Mouse (Mus musculus) brain, adult 2 months (tissue): Measurements from ENCODE around the gene Ltbr.
"Not testable (repeated sequence)": the region's sequence is repeated elsewhere in the genome, so short reads cannot be mapped to it uniquely, and the experiment has no call there.

Experiments used
- DNase-seq: peaks from one replicate; pipeline ENCODE4 v3.0.0; 2011; ENCODE audit warnings: low read depth, low spot score

The Ltbr gene

GRCm38 (mm10) chr6:125271455-125272227 lies 42.0 kb downstream of the Ltbr start:
- peak; percentile 99 for DNase-seq

DNA sequence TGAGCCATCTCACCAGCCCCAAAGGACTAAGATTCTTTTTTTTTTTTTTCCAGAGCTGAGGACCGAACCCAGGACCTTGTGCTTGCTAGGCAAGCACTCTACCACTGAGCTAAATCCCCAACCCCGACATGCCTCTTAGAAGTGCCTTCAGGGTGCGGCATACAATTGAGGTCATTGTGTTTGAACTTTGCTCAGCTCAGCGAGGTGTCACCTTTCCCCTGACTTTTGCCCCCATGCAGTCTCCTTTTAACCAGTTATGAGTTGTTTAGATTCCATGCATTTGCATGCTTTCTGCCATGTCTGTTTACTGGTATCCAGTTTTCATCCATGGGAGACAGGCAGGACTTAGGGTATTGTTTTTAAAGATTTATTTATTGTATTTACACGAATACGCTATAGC lies 44.9 kb downstream of the Ltbr start:
- no peak for DNase-seq

DNA sequence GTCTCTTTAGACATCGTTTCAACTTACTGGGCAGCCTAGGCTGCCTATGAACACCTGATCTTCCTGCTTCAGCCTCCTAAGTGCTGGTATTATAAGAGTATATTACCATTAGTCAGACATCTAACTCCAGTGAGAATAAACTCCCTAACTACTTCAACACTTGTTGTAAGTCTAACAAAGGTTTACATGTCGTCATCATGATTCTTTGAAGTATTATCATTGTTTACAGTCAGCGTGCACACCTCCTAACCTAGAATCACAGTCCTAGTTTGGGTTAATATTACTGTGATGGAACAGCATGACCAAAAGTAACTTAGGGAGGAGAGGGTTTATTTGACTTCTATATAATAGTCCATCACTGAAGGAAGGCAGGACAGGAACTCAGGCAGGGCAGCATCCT lies 46.2 kb downstream of the Ltbr start:
- DNase-seq = no peak

DNA sequence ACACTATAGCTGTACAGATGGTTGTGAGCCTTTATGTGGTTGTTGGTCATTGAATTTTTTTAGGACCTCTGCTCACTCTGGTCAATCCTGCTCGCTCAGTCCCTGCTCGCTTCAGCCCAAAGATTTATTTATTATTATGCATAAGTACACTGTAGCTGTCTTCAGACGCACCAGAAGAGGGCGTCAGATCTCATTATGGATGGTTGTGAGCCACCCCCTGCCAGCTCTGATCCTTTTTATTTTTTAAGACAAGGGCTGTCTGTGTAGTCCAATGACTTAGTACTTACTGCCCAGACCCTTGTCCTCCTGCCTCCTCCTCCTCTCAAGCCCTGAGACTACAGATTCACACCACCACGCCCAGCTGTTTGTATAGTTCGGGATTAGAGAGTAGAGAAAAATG lies 47.1 kb downstream of the Ltbr start:
- DNase-seq = not testable (repeated sequence)

- no peak for DNase-seq
Observed at GRCm38 (mm10) chr6:125266091-125266490, 47.6 kb downstream of the Ltbr start.

DNA sequence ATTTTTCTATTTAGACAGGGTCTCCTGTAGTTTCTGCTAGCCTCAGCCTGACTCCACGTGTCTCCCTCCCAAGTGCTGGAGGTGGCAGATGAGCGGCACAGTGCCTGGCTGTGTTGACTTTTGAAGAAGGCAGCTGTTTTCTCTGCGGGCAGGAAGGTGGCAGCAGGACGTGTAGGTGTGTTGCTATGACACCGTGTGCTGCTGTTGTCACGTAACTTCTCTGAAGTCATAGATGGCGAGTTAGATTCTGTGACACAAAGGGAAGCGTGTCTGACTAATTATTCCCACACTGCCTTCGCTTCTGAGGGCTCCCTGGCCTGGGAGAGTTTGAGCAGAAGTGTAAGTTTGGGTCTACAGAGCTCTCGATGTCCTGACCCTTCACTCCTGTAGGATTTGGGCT lies 48.4 kb downstream of the Ltbr start:
- DNase-seq = peak; percentile 84

- no peak for DNase-seq
Observed at GRCm38 (mm10) chr6:125264219-125264618, 49.5 kb downstream of the Ltbr start.

DNA sequence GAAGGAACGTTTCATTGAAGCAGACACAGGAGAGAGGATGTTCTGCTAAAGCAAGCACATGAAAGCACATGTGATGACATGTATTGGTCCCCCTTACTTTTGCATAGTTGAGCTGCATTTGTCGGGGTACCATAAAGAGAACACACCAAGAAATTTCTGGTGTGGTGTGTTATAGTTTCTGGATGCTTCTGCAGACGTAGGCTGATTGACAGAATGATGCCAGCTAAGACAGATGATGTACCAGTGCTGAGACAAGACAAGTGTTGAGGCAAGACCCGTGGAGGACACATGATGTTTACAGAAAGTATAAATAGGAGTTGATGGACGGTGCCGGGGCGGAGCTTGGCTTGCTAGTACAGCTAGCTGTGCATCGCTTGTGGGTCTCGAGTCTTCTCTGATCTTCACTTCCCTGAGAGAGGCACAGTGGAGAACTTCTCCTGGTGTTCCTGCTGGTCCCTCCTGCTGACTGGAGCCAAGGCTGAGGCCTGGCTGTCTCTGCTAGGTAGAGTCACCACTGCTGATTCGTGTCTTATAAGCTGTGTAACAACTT lies 53.6 kb downstream of the Ltbr start:
- DNase-seq = no peak
